23 mouse cellular contexts compared by ENCODE assay signal in the genomic region with DNA sequence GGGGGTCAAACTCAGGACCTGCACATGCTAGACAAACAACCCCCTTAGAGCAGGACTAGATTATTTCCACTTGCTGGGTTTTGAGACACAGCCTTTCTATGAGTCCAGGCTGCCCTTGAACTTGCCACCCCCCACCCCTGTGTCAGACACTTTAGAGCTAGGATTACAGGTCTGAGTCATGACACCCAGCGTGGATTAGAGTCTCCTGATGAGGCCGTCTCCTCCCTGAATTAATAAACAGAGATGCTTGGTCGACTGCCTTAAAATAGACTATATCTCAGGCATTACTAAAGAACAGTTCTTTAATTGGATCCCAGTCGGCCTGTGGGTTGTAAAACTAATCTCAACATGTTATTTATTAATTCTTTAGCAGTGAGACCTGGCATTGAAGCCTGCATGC.
DNase-seq lines count a peak whose midpoint lies in the region; ATAC-seq and TF ChIP-seq lines count a peak whose summit lies in the region.
"Had no signal": no experiment of that assay in that cellular context is flagged by ENCODE, and none has a peak within 500 bp of the region (broad histone marks: within the 10 kb centered on the region; RNA-seq: fewer than 3 reads in every experiment).

No protein-coding gene starts in this region.

- no peaks in the 10 kb centered on the region for H3K79me2 ChIP-seq in C2C12 (ENCODE audit: control insufficient read depth, insufficient read depth)
- H3K79me2 ChIP-seq in macrophage (ENCODE audit: inconsistent target) = no peaks in the 10 kb centered on the region

- H3K4me1 ChIP-seq in heart, embryonic 10.5 days = peaks cover 32% of the 10 kb centered on the region
- H3K4me1 ChIP-seq in heart, embryonic 15.5 days (replicated peaks) = peaks cover 48% of the 10 kb centered on the region
- H3K4me1 ChIP-seq: embryonic facial prominence, embryonic 15.5 days; forebrain, embryonic 10.5 days; hindbrain, embryonic 12.5 days had no signal

- H3K9ac ChIP-seq in heart, embryonic 15.5 days = no peak overlapping the region
- H3K9ac ChIP-seq: embryonic facial prominence, embryonic 15.5 days; hindbrain, embryonic 12.5 days had no signal

- no peaks in the 10 kb centered on the region for H3K79me3 ChIP-seq in C2C12 (ENCODE audit: low read depth)

- no peak for DNase-seq in heart, embryonic 10.5 days (ENCODE audit: low spot score)
- no peak for DNase-seq in heart, postnatal 25 days (ENCODE audit: low spot score)
- no peak for DNase-seq in heart, postnatal 10 days
- DNase-seq in right cerebral cortex, postnatal 10 days (ENCODE audit: low spot score in 2 of 2) = no peak
- DNase-seq: adrenal gland, adult 8-10 months; adrenal gland, postnatal 36 days; B cell, adult 2 months; cerebellum, adult 2 months; cerebellum, postnatal 10 days; embryo, embryonic 11 days; gastrocnemius, adult 2 months; gastrocnemius, postnatal 25 days; heart, postnatal 4 days; kidney, adult 11 months had no signal

- no peak overlapping the region for H3ac ChIP-seq in C2C12 (ENCODE audit: control insufficient read depth, insufficient read length, low read depth)

- intact Hi-C loops in heart, postnatal 25 days (cut with DNase I) = no loop called here
- intact Hi-C loops in heart, postnatal 10 days (cut with DNase I) = no loop called here

- H3K27me3 ChIP-seq in heart, embryonic 10.5 days (ENCODE audit: insufficient read depth, poor library complexity, severe bottlenecking) = no peaks in the 10 kb centered on the region
- no peaks in the 10 kb centered on the region for H3K27me3 ChIP-seq in heart, embryonic 15.5 days
- H3K27me3 ChIP-seq in C2C12 (ENCODE audit: control insufficient read depth, insufficient read depth, insufficient read length) = no peaks in the 10 kb centered on the region
- H3K27me3 ChIP-seq: embryonic facial prominence, embryonic 15.5 days; hindbrain, embryonic 12.5 days had no signal

- no peaks in the 10 kb centered on the region; the same call in 1 of the 2 replicates for H3K9me3 ChIP-seq in heart, embryonic 10.5 days
- H3K9me3 ChIP-seq in heart, embryonic 15.5 days (replicated peaks) = no peaks in the 10 kb centered on the region
- H3K9me3 ChIP-seq: embryonic facial prominence, embryonic 15.5 days; forebrain, embryonic 10.5 days; hindbrain, embryonic 12.5 days had no signal

- no peak overlapping the region for H3K4me2 ChIP-seq in heart, embryonic 15.5 days
- H3K4me2 ChIP-seq: embryonic facial prominence, embryonic 15.5 days; hindbrain, embryonic 12.5 days had no signal

- H3K36me3 ChIP-seq in heart, embryonic 10.5 days = no peaks in the 10 kb centered on the region
- no peaks in the 10 kb centered on the region for H3K36me3 ChIP-seq in heart, embryonic 15.5 days
- no peaks in the 10 kb centered on the region for H3K36me3 ChIP-seq in C2C12 (ENCODE audit: control insufficient read depth, insufficient read depth)
- no peaks in the 10 kb centered on the region for H3K36me3 ChIP-seq in macrophage (ENCODE audit: inconsistent target)
- H3K36me3 ChIP-seq: embryonic facial prominence, embryonic 15.5 days; forebrain, embryonic 10.5 days; hindbrain, embryonic 12.5 days had no signal

- no peak overlapping the region for H3K4me3 ChIP-seq in heart, embryonic 10.5 days
- H3K4me3 ChIP-seq in heart, embryonic 15.5 days = no peak overlapping the region
- H3K4me3 ChIP-seq in C2C12 (ENCODE audit: insufficient read depth, poor library complexity, severe bottlenecking) (no peak overlapping the region), macrophage (ENCODE audit: inconsistent target) (no peak overlapping the region)
- H3K4me3 ChIP-seq: embryonic facial prominence, embryonic 15.5 days; erythroblast, embryonic 14.5 days; forebrain, embryonic 10.5 days; gastrocnemius, adult 2 months; hindbrain, embryonic 12.5 days had no signal

- TF ChIP-seq CTCF in C2C12 (IDR thresholded peaks at IDR 0.05; ENCODE audit: control insufficient read depth, insufficient read depth, insufficient read length) = no peak

- 55% methylated on average over 4 of the region's 4 CpGs for WGBS in heart, embryonic 10.5 days
- 29% methylated on average over 4 of the region's 4 CpGs for WGBS in heart, embryonic 15.5 days
- WGBS in macrophage (ENCODE audit: missing documents) = 93% methylated on average over 4 of the region's 4 CpGs

- no peak for ATAC-seq in heart, embryonic 15.5 days (replicated peaks; ENCODE audit: insufficient number of reproducible peaks, insufficient read depth, low FRiP score, low read depth)
- ATAC-seq: forebrain, embryonic 14.5 days; hindbrain, postnatal 0 days had no signal

- H3K27ac ChIP-seq in heart, embryonic 10.5 days = peak overlapping the region; percentile 69
- H3K27ac ChIP-seq in heart, embryonic 15.5 days = peak overlapping the region; percentile 90
- H3K27ac ChIP-seq in macrophage = 0 out of 2 replicates have a peak overlapping the region, but pooled peaks have one; percentile 4
- H3K27ac ChIP-seq: embryonic facial prominence, embryonic 15.5 days; forebrain, embryonic 10.5 days; gastrocnemius, adult 2 months; hindbrain, embryonic 12.5 days; hindbrain, postnatal 0 days had no signal

TF ChIP-seq in C2C12, 6 proteins besides CTCF, POLR2A, EP300 and RAD21:
- TF ChIP-seq MAX (IDR thresholded peaks at IDR 0.05) = peak; percentile 58
- TF ChIP-seq MYOD1 (IDR thresholded peaks at IDR 0.05; ENCODE audit: control insufficient read depth, insufficient read length, low read depth) = no peak

Comparison
In these comparisons a context has a peak if more than half of its experiments do, and no peak if none do; other contexts are left out.
1. H3K27ac ChIP-seq: peak in every context shown above with its lines; median percentile 90 in heart, embryonic 15.5 days; 69 in heart, embryonic 10.5 days; 4 in macrophage.